Mouse (Mus musculus): Measurements from ENCODE around the gene Phtf1. TPM values are rescaled to one million over a fixed set of nuclear protein-coding genes. Genes with fewer than 3 reads are reported as not detected.

The Phtf1 gene
- polyA plus RNA-seq, 1 experiment from 2014 or later = 51.4 TPM

- no peaks in the 10 kb centered on the region for H3K9me3 ChIP-seq
- H3K4me3 ChIP-seq = no peak overlapping the region
- peaks cover 49% of the 10 kb centered on the region for H3K36me3 ChIP-seq
- WGBS = 95% methylated on average over 2 of the region's 2 CpGs
- no peaks in the 10 kb centered on the region for H3K4me1 ChIP-seq
- no peak overlapping the region for H3K27ac ChIP-seq
- no peak for ATAC-seq (ENCODE audit: insufficient number of reproducible peaks, insufficient read depth, low FRiP score, low TSS enrichment)
- H3K27me3 ChIP-seq = no peaks in the 10 kb centered on the region
- no peak overlapping the region for H3K4me2 ChIP-seq (replicated peaks)
- no peak overlapping the region for H3K9ac ChIP-seq
Measured at GRCm38 (mm10) chr3:103985194-103985593, 17.3 kb downstream of the Phtf1 start.

GRCm38 (mm10) chr3:103987831-103988432 is 20.0 kb downstream of the Phtf1 start:
- Histone ChIP-seq H3K36me3 (peaks cover 71% of the 10 kb centered on the region), H3K27me3 (no peaks in the 10 kb centered on the region), H3K4me1 (no peaks in the 10 kb centered on the region), H3K9me3 (no peaks in the 10 kb centered on the region), H3K4me3 (no peak overlapping the region), H3K9ac (no peak overlapping the region), H3K27ac (no peak overlapping the region), H3K4me2 (replicated peaks) (no peak overlapping the region)
- WGBS = 60% methylated on average over 5 of the region's 5 CpGs
- no peak for ATAC-seq (ENCODE audit: insufficient number of reproducible peaks, insufficient read depth, low FRiP score, low TSS enrichment)

GRCm38 (mm10) chr3:103989352-103989751 is 21.4 kb downstream of the Phtf1 start:
- no peak overlapping the region for H3K27ac ChIP-seq
- H3K4me2 ChIP-seq (replicated peaks) = no peak overlapping the region
- H3K4me3 ChIP-seq = no peak overlapping the region
- no peak overlapping the region for H3K9ac ChIP-seq
- 84% methylated on average over 4 of the region's 4 CpGs for WGBS
- H3K9me3 ChIP-seq = no peaks in the 10 kb centered on the region
- no peaks in the 10 kb centered on the region for H3K27me3 ChIP-seq
- no peak for ATAC-seq (ENCODE audit: insufficient number of reproducible peaks, insufficient read depth, low FRiP score, low TSS enrichment)
- peaks cover 69% of the 10 kb centered on the region for H3K36me3 ChIP-seq
- H3K4me1 ChIP-seq = no peaks in the 10 kb centered on the region

- Histone ChIP-seq H3K9me3 (no peaks in the 10 kb centered on the region), H3K4me1 (no peaks in the 10 kb centered on the region), H3K36me3 (peaks cover 64% of the 10 kb centered on the region), H3K27ac (no peak overlapping the region), H3K9ac (no peak overlapping the region), H3K4me3 (no peak overlapping the region), H3K4me2 (replicated peaks) (no peak overlapping the region), H3K27me3 (no peaks in the 10 kb centered on the region)
- 86% methylated on average over 3 of the region's 3 CpGs for WGBS
- no peak for ATAC-seq (ENCODE audit: insufficient number of reproducible peaks, insufficient read depth, low FRiP score, low TSS enrichment)
Measured at GRCm38 (mm10) chr3:103991271-103991670, 23.4 kb downstream of the Phtf1 start.

GRCm38 (mm10) chr3:103998724-103999123 is 30.8 kb downstream of the Phtf1 start:
- no peak for ATAC-seq (ENCODE audit: insufficient number of reproducible peaks, insufficient read depth, low FRiP score, low TSS enrichment)
- peaks cover 44% of the 10 kb centered on the region for H3K36me3 ChIP-seq
- H3K9ac ChIP-seq = no peak overlapping the region
- no peaks in the 10 kb centered on the region for H3K27me3 ChIP-seq
- no peak overlapping the region for H3K4me2 ChIP-seq (replicated peaks)
- H3K4me3 ChIP-seq = no peak overlapping the region
- H3K27ac ChIP-seq = no peak overlapping the region
- no peaks in the 10 kb centered on the region for H3K9me3 ChIP-seq
- WGBS = 91% methylated on average over 4 of the region's 4 CpGs
- H3K4me1 ChIP-seq = no peaks in the 10 kb centered on the region

- no peaks in the 10 kb centered on the region for H3K4me1 ChIP-seq
- no peak overlapping the region for H3K4me2 ChIP-seq (replicated peaks)
- 89% methylated on average over 8 of the region's 8 CpGs for WGBS
- no peaks in the 10 kb centered on the region for H3K27me3 ChIP-seq
- H3K4me3 ChIP-seq = no peak overlapping the region
- H3K9ac ChIP-seq = no peak overlapping the region
- peaks cover 47% of the 10 kb centered on the region for H3K36me3 ChIP-seq
- no peak overlapping the region for H3K27ac ChIP-seq
- no peaks in the 10 kb centered on the region for H3K9me3 ChIP-seq
- ATAC-seq (ENCODE audit: insufficient number of reproducible peaks, insufficient read depth, low FRiP score, low TSS enrichment) = no peak
Measured at GRCm38 (mm10) chr3:104006896-104007466, 39.1 kb downstream of the Phtf1 start.

GRCm38 (mm10) chr3:104007479-104007878 is 39.6 kb downstream of the Phtf1 start:
- no peak for ATAC-seq (ENCODE audit: insufficient number of reproducible peaks, insufficient read depth, low FRiP score, low TSS enrichment)
- H3K27ac ChIP-seq = no peak overlapping the region
- no peak overlapping the region for H3K4me3 ChIP-seq
- H3K27me3 ChIP-seq = no peaks in the 10 kb centered on the region
- WGBS = 88% methylated on average over 8 of the region's 8 CpGs
- no peaks in the 10 kb centered on the region for H3K9me3 ChIP-seq
- H3K4me1 ChIP-seq = no peaks in the 10 kb centered on the region
- H3K9ac ChIP-seq = no peak overlapping the region
- H3K4me2 ChIP-seq (replicated peaks) = no peak overlapping the region
- H3K36me3 ChIP-seq = peaks cover 44% of the 10 kb centered on the region

- Histone ChIP-seq H3K27me3 (no peaks in the 10 kb centered on the region), H3K9ac (no peak overlapping the region), H3K4me2 (replicated peaks) (no peak overlapping the region), H3K4me3 (no peak overlapping the region), H3K27ac (no peak overlapping the region), H3K36me3 (peaks cover 32% of the 10 kb centered on the region), H3K9me3 (no peaks in the 10 kb centered on the region), H3K4me1 (no peaks in the 10 kb centered on the region)
- ATAC-seq (ENCODE audit: insufficient number of reproducible peaks, insufficient read depth, low FRiP score, low TSS enrichment) = no peak
- 84% methylated on average over 5 of the region's 5 CpGs for WGBS
Measured at GRCm38 (mm10) chr3:104009924-104010662, 42.2 kb downstream of the Phtf1 start.

GRCm38 (mm10) chr3:104011972-104012371 is 44.1 kb downstream of the Phtf1 start:
- Histone ChIP-seq H3K36me3 (peaks cover 19% of the 10 kb centered on the region), H3K9me3 (no peaks in the 10 kb centered on the region), H3K27me3 (no peaks in the 10 kb centered on the region), H3K4me2 (replicated peaks) (no peak overlapping the region), H3K4me3 (no peak overlapping the region), H3K4me1 (no peaks in the 10 kb centered on the region), H3K27ac (no peak overlapping the region), H3K9ac (no peak overlapping the region)
- 94% methylated on average over 2 of the region's 2 CpGs for WGBS
- ATAC-seq (ENCODE audit: insufficient number of reproducible peaks, insufficient read depth, low FRiP score, low TSS enrichment) = no peak

- H3K36me3 ChIP-seq = peaks cover 10% of the 10 kb centered on the region; the same call in 1 of the 2 replicates
- no peaks in the 10 kb centered on the region for H3K27me3 ChIP-seq
- no peak overlapping the region for H3K4me3 ChIP-seq
- ATAC-seq (ENCODE audit: insufficient number of reproducible peaks, insufficient read depth, low FRiP score, low TSS enrichment) = no peak
- H3K9ac ChIP-seq = no peak overlapping the region
- 84% methylated on average over 3 of the region's 3 CpGs for WGBS
- H3K9me3 ChIP-seq = no peaks in the 10 kb centered on the region
- no peak overlapping the region for H3K4me2 ChIP-seq (replicated peaks)
- H3K4me1 ChIP-seq = no peaks in the 10 kb centered on the region
- no peak overlapping the region for H3K27ac ChIP-seq
Measured at GRCm38 (mm10) chr3:104017931-104018330, 50.0 kb downstream of the Phtf1 start.

GRCm38 (mm10) chr3:104019453-104019852 is 51.5 kb downstream of the Phtf1 start:
- Histone ChIP-seq H3K4me3 (no peak overlapping the region), H3K36me3 (peaks cover 10% of the 10 kb centered on the region; the same call in 1 of the 2 replicates), H3K9ac (no peak overlapping the region), H3K27ac (no peak overlapping the region), H3K4me1 (no peaks in the 10 kb centered on the region), H3K27me3 (no peaks in the 10 kb centered on the region), H3K9me3 (no peaks in the 10 kb centered on the region), H3K4me2 (replicated peaks) (no peak overlapping the region)
- 63% methylated on average over 4 of the region's 4 CpGs for WGBS
- no peak for ATAC-seq (ENCODE audit: insufficient number of reproducible peaks, insufficient read depth, low FRiP score, low TSS enrichment)

- Histone ChIP-seq H3K9ac (no peak overlapping the region), H3K4me1 (no peaks in the 10 kb centered on the region), H3K4me2 (replicated peaks) (no peak overlapping the region), H3K27me3 (no peaks in the 10 kb centered on the region), H3K9me3 (no peaks in the 10 kb centered on the region), H3K27ac (no peak overlapping the region), H3K36me3 (peaks cover 10% of the 10 kb centered on the region; the same call in 1 of the 2 replicates), H3K4me3 (no peak overlapping the region)
- ATAC-seq (ENCODE audit: insufficient number of reproducible peaks, insufficient read depth, low FRiP score, low TSS enrichment) = no peak
- WGBS = 78% methylated on average over 12 of the region's 12 CpGs
Measured at GRCm38 (mm10) chr3:104020101-104020500, 52.2 kb downstream of the Phtf1 start.

All from embryonic facial prominence, embryonic 12.5 days (tissue).